ENCODE assay signal across 9 mouse cellular contexts in the genomic region with DNA sequence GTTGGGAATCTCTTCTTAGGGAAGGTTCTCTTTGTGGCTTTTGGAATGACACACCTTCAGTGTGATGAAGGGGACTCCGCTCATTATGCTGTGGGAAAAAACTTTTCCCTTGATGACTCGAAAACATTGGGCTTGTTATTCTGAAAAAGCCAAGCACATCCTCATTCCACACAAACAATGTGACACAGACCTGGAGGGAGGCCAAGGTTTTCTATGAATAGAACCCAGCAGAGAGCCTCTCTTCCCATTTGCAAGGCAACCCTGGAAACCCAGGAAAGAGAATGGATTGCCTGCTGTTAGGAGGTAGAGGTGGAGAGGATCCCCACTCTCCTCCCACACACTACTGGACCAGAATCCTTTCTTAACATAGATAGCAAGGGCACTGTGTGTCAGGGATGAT. TPM values are rescaled to one million over a fixed set of nuclear protein-coding genes. Genes with fewer than 3 reads are reported as not detected.
A peak's percentile ranks its signal among the peaks of the same experiment; 100 is the strongest.
DNase-seq lines count a peak whose midpoint lies in the region; ATAC-seq lines count a peak whose summit lies in the region.
"Had no signal": no experiment of that assay in that cellular context is flagged by ENCODE, and none has a peak within 500 bp of the region (broad histone marks: within the 10 kb centered on the region; RNA-seq: fewer than 3 reads in every experiment).

No protein-coding gene starts in this region.

- peak; percentile 46; the same call in 1 of the 2 replicates for ATAC-seq in midbrain, embryonic 13.5 days
- ATAC-seq in midbrain, embryonic 11.5 days (ENCODE audit: low FRiP score), result no peak
- no peak for ATAC-seq in forebrain, embryonic 16.5 days
- ATAC-seq in hindbrain, embryonic 14.5 days (ENCODE audit: low FRiP score), result peak; percentile 47; the same call in 1 of the 2 replicates
- ATAC-seq in neural tube, embryonic 13.5 days (ENCODE audit: low read depth), result peak; percentile 62
- ATAC-seq in CD4-positive, CD25-positive, alpha-beta regulatory T cell, adult 4 months, result no peak

- peak overlapping the region; percentile 32 for H3K4me2 ChIP-seq in midbrain, embryonic 13.5 days (replicated peaks)
- no peak overlapping the region for H3K4me2 ChIP-seq in midbrain, embryonic 11.5 days
- peak overlapping the region; percentile 21 for H3K4me2 ChIP-seq in forebrain, embryonic 16.5 days (ENCODE audit: low read length)
- H3K4me2 ChIP-seq in hindbrain, embryonic 14.5 days (replicated peaks), result peak overlapping the region; percentile 31
- peak overlapping the region; percentile 28 for H3K4me2 ChIP-seq in neural tube, embryonic 13.5 days

- peaks cover 12% of the 10 kb centered on the region for H3K4me1 ChIP-seq in midbrain, embryonic 13.5 days (replicated peaks)
- H3K4me1 ChIP-seq in midbrain, embryonic 11.5 days (ENCODE audit: control insufficient read depth, insufficient read depth, low read length), result no peaks in the 10 kb centered on the region
- H3K4me1 ChIP-seq in forebrain, embryonic 16.5 days (replicated peaks; ENCODE audit: control insufficient read depth, insufficient read depth, low read length), result peaks cover 7% of the 10 kb centered on the region
- H3K4me1 ChIP-seq in hindbrain, embryonic 14.5 days (replicated peaks; ENCODE audit: control insufficient read depth, insufficient read depth, low read length), result peaks cover 11% of the 10 kb centered on the region
- H3K4me1 ChIP-seq in neural tube, embryonic 13.5 days (replicated peaks), result peaks cover 14% of the 10 kb centered on the region

- DNase-seq in midbrain, embryonic 11.5 days (ENCODE audit: low spot score, missing footprints), result no peak
- DNase-seq in hindbrain, embryonic 14.5 days (ENCODE audit: low spot score), result peak; percentile 67
- peak; percentile 35 to 71 for DNase-seq in layer of hippocampus, postnatal 14 days (ENCODE audit: low spot score in 2 of 2)
- DNase-seq in spleen, adult 18-20 months, result no peak

- no peak overlapping the region for H3K9ac ChIP-seq in midbrain, embryonic 13.5 days (replicated peaks)
- no peak overlapping the region for H3K9ac ChIP-seq in midbrain, embryonic 11.5 days (ENCODE audit: low read length)
- no peak overlapping the region for H3K9ac ChIP-seq in forebrain, embryonic 16.5 days (replicated peaks; ENCODE audit: low read depth, low read length)
- no peak overlapping the region for H3K9ac ChIP-seq in hindbrain, embryonic 14.5 days
- H3K9ac ChIP-seq in neural tube, embryonic 13.5 days, result no peak overlapping the region

- H3K4me3 ChIP-seq in midbrain, embryonic 13.5 days (replicated peaks), result no peak overlapping the region
- no peak overlapping the region for H3K4me3 ChIP-seq in midbrain, embryonic 11.5 days (ENCODE audit: low read depth, low read length)
- H3K4me3 ChIP-seq in forebrain, embryonic 16.5 days (replicated peaks; ENCODE audit: low read length), result no peak overlapping the region
- no peak overlapping the region for H3K4me3 ChIP-seq in hindbrain, embryonic 14.5 days (replicated peaks; ENCODE audit: low read length)
- H3K4me3 ChIP-seq in neural tube, embryonic 13.5 days, result no peak overlapping the region

- H3K9me3 ChIP-seq in midbrain, embryonic 13.5 days, result no peaks in the 10 kb centered on the region
- H3K9me3 ChIP-seq in midbrain, embryonic 11.5 days (ENCODE audit: control insufficient read depth, low read length), result no peaks in the 10 kb centered on the region
- H3K9me3 ChIP-seq in forebrain, embryonic 16.5 days (ENCODE audit: control insufficient read depth, low read length), result no peaks in the 10 kb centered on the region
- no peaks in the 10 kb centered on the region for H3K9me3 ChIP-seq in hindbrain, embryonic 14.5 days (ENCODE audit: control insufficient read depth, low read length)
- no peaks in the 10 kb centered on the region for H3K9me3 ChIP-seq in neural tube, embryonic 13.5 days

- no peaks in the 10 kb centered on the region for H3K36me3 ChIP-seq in midbrain, embryonic 13.5 days
- H3K36me3 ChIP-seq in midbrain, embryonic 11.5 days (ENCODE audit: control insufficient read depth, insufficient read depth, low read length), result no peaks in the 10 kb centered on the region
- no peaks in the 10 kb centered on the region for H3K36me3 ChIP-seq in forebrain, embryonic 16.5 days (ENCODE audit: control insufficient read depth, insufficient read depth)
- no peaks in the 10 kb centered on the region for H3K36me3 ChIP-seq in hindbrain, embryonic 14.5 days (replicated peaks; ENCODE audit: control insufficient read depth, insufficient read depth)
- H3K36me3 ChIP-seq in neural tube, embryonic 13.5 days, result no peaks in the 10 kb centered on the region

- WGBS in midbrain, embryonic 13.5 days, result 7% methylated on average over 2 of the region's 2 CpGs
- WGBS in midbrain, embryonic 11.5 days, result 10% methylated on average over 2 of the region's 2 CpGs
- WGBS in forebrain, embryonic 16.5 days, result 2% methylated on average over 2 of the region's 2 CpGs
- 5% methylated on average over 2 of the region's 2 CpGs for WGBS in hindbrain, embryonic 14.5 days
- WGBS in neural tube, embryonic 13.5 days, result 12% methylated on average over 2 of the region's 2 CpGs

- 0 out of 2 replicates have a peak overlapping the region, but pooled peaks have one; percentile 36 for H3K27ac ChIP-seq in midbrain, embryonic 13.5 days
- no peak overlapping the region for H3K27ac ChIP-seq in midbrain, embryonic 11.5 days (ENCODE audit: low read depth, low read length)
- H3K27ac ChIP-seq in forebrain, embryonic 16.5 days (ENCODE audit: low read length), result no peak overlapping the region; the same call in 1 of the 2 replicates
- H3K27ac ChIP-seq in hindbrain, embryonic 14.5 days, result peak overlapping the region; percentile 32; the same call in 1 of the 2 replicates
- peak overlapping the region; percentile 61; the same call in 1 of the 2 replicates for H3K27ac ChIP-seq in neural tube, embryonic 13.5 days (replicated peaks)

- no peaks in the 10 kb centered on the region for H3K27me3 ChIP-seq in midbrain, embryonic 13.5 days
- H3K27me3 ChIP-seq in midbrain, embryonic 11.5 days (ENCODE audit: control insufficient read depth, insufficient read depth, low read length), result no peaks in the 10 kb centered on the region
- H3K27me3 ChIP-seq in forebrain, embryonic 16.5 days (replicated peaks; ENCODE audit: control insufficient read depth, insufficient read depth, low read length), result no peaks in the 10 kb centered on the region
- no peaks in the 10 kb centered on the region for H3K27me3 ChIP-seq in hindbrain, embryonic 14.5 days (ENCODE audit: control insufficient read depth, insufficient read depth, low read length)
- no peaks in the 10 kb centered on the region for H3K27me3 ChIP-seq in neural tube, embryonic 13.5 days

RNA-seq across cellular contexts. Expression of a gene that starts 1.6 kb away (rescaled TPM):
- not detected in 2 replicates for polyA plus RNA-seq in midbrain, embryonic 13.5 days (2015; fragmentation: Nextera tagmentation; extraction: Ambion mirVana)
- polyA plus RNA-seq in midbrain, embryonic 11.5 days (2014; fragmentation: Nextera tagmentation; extraction: Ambion mirVana), result not detected in 2 replicates
- 0.16 TPM in 1 of 2 replicates, not detected in the other for polyA plus RNA-seq in forebrain, embryonic 16.5 days (2015; fragmentation: Nextera tagmentation; extraction: Ambion mirVana)
- polyA plus RNA-seq in hindbrain, embryonic 14.5 days (2014; fragmentation: Nextera tagmentation; extraction: Ambion mirVana), result not detected in 2 replicates
- not detected for total RNA-seq in layer of hippocampus, postnatal 14 days (2021)
- polyA plus RNA-seq in neural tube, embryonic 13.5 days (2015; fragmentation: Nextera tagmentation; extraction: Ambion mirVana), result not detected in 2 replicates
- polyA plus RNA-seq in CD4-positive, CD25-positive, alpha-beta regulatory T cell, adult 4 months (2017; shearing (Covaris generic)), result under 1 TPM in 1 of 2 experiments, not detected in 1; 0.77 TPM
- polyA plus RNA-seq: gonadal fat pad, adult 2 months had no signal

RNA-seq across cellular contexts. Expression of a gene that starts 14.6 kb away (rescaled TPM):
- 1.9 and 2.3 TPM in 2 replicates for polyA plus RNA-seq in midbrain, embryonic 13.5 days (2015; fragmentation: Nextera tagmentation; extraction: Ambion mirVana)
- 0.86 and 0.97 TPM in 2 replicates for polyA plus RNA-seq in midbrain, embryonic 11.5 days (2014; fragmentation: Nextera tagmentation; extraction: Ambion mirVana)
- polyA plus RNA-seq in forebrain, embryonic 16.5 days (2015; fragmentation: Nextera tagmentation; extraction: Ambion mirVana), result 0.84 and 1.2 TPM in 2 replicates
- polyA plus RNA-seq in hindbrain, embryonic 14.5 days (2014; fragmentation: Nextera tagmentation; extraction: Ambion mirVana), result 1.2 and 1.8 TPM in 2 replicates
- total RNA-seq in layer of hippocampus, postnatal 14 days (2021), result under 1 TPM; 0.24 to 0.46 TPM
- polyA plus RNA-seq in neural tube, embryonic 13.5 days (2015; fragmentation: Nextera tagmentation; extraction: Ambion mirVana), result 1.5 and 1.7 TPM in 2 replicates
- polyA plus RNA-seq in CD4-positive, CD25-positive, alpha-beta regulatory T cell, adult 4 months (2017; shearing (Covaris generic)), result not detected

Comparison
In these comparisons a context has a peak if more than half of its experiments do, and no peak if none do; other contexts are left out.
1. ATAC-seq: peak in midbrain, embryonic 13.5 days (single experiment), hindbrain, embryonic 14.5 days (single experiment) and neural tube, embryonic 13.5 days (single experiment); none in midbrain, embryonic 11.5 days (single experiment), forebrain, embryonic 16.5 days (single experiment) and CD4-positive, CD25-positive, alpha-beta regulatory T cell, adult 4 months (single experiment).
2. H3K27ac ChIP-seq: peak in midbrain, embryonic 13.5 days (single experiment), hindbrain, embryonic 14.5 days (single experiment) and neural tube, embryonic 13.5 days (single experiment); none in midbrain, embryonic 11.5 days (single experiment) and forebrain, embryonic 16.5 days (single experiment).
3. DNase-seq: peak in hindbrain, embryonic 14.5 days (single experiment) and layer of hippocampus, postnatal 14 days (2 of 2); none in midbrain, embryonic 11.5 days (single experiment) and spleen, adult 18-20 months (0 of 2).